Mouse (Mus musculus): ENCODE data around the gene Gli2.

DNA sequence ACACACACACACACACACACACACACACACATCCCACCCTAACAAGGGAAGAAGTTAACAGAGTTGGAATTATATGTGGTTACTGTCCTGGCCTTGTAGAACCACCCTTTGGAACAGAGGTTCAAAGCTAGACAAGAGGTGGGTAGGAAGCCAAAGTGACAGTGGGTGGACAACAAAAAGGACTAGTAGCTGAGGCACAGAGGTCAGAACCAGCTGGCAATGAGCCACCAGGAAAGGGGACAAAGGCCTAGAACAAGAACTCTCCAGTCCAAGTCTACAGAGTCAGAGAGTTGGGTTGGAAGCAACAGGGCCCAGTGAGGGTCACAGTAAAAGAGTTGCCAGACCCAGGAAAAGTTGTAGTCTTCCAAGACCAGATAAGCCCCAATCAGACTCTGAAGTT is 34.4 kb downstream of the Gli2 start:
- TF ChIP-seq TAL1 (conservative IDR thresholded peaks at IDR 0.05; ENCODE audit: low read depth, low read length): no peak
- TF ChIP-seq CTCF (IDR thresholded peaks at IDR 0.05; ENCODE audit: low read depth, low read length): no peak
